Mouse (Mus musculus) embryonic facial prominence, embryonic 13.5 days (tissue): ENCODE results near the gene Fam135a. TPM values are rescaled to one million over a fixed set of nuclear protein-coding genes. Genes with fewer than 3 reads are reported as not detected.

Source experiments
- ATAC-seq: fragments of 200-750 bp; cut with Nextera tagmentation; 2 replicates; pipeline ENCODE4 v1.8.0; 2017; ENCODE audit warnings: low read depth; ENCODE audit not compliant: insufficient number of reproducible peaks, insufficient read depth, low FRiP score, low TSS enrichment
- H3K27ac ChIP-seq: fragments of 300-500 bp; sonication (generic); 2 replicates; pipeline ENCODE4 v1.5.1; 2015; ENCODE audit warnings: moderate library complexity, mild to moderate bottlenecking, inconsistent platforms
- H3K27me3 ChIP-seq: fragments of 300-500 bp; sonication (generic); 2 replicates; pipeline ENCODE4 v1.6.1; 2015; ENCODE audit warnings: mild to moderate bottlenecking, inconsistent platforms
- H3K36me3 ChIP-seq: fragments of 300-500 bp; sonication (generic); 2 replicates; pipeline ENCODE4 v1.6.1; 2015; ENCODE audit warnings: mild to moderate bottlenecking, inconsistent platforms
- H3K4me1 ChIP-seq: fragments of 300-500 bp; sonication (generic); 2 replicates; pipeline ENCODE4 v1.6.1; 2015; ENCODE audit warnings: inconsistent platforms
- H3K4me2 ChIP-seq: fragments of 300-500 bp; sonication (generic); 2 replicates; pipeline ENCODE4 v1.6.1; 2015; ENCODE audit warnings: moderate library complexity, mild to moderate bottlenecking, inconsistent platforms
- H3K4me3 ChIP-seq: fragments of 300-500 bp; sonication (generic); 2 replicates; pipeline ENCODE4 v1.5.1; 2015; ENCODE audit warnings: mild to moderate bottlenecking, inconsistent platforms
- H3K9ac ChIP-seq: fragments of 300-500 bp; sonication (generic); 2 replicates; pipeline ENCODE4 v1.6.1; 2015; ENCODE audit warnings: mild to moderate bottlenecking, inconsistent platforms
- H3K9me3 ChIP-seq: fragments of 300-500 bp; sonication (generic); 2 replicates; pipeline ENCODE4 v1.6.1; 2016; ENCODE audit warnings: inconsistent platforms
- WGBS: fragments of 180-500 bp; shearing (Covaris S2); methylation state at CpG from one replicate; pipeline ENCODE4 v1.1.7; 2015; ENCODE audit warnings: mixed read lengths; 5-methylcytosine and 5-hydroxymethylcytosine counted together
- polyA plus RNA-seq: library from polyadenylated mRNA; unstranded; fragments of >200 nt; fragmentation: Nextera tagmentation; extraction: Ambion mirVana; gene quantifications from 2 replicates; pipeline ENCODE4 v1.2.1, GENCODE M21; 2015

Gene Fam135a
- polyA plus RNA-seq, 1 experiment from 2014 or later: 40.7 TPM

DNA sequence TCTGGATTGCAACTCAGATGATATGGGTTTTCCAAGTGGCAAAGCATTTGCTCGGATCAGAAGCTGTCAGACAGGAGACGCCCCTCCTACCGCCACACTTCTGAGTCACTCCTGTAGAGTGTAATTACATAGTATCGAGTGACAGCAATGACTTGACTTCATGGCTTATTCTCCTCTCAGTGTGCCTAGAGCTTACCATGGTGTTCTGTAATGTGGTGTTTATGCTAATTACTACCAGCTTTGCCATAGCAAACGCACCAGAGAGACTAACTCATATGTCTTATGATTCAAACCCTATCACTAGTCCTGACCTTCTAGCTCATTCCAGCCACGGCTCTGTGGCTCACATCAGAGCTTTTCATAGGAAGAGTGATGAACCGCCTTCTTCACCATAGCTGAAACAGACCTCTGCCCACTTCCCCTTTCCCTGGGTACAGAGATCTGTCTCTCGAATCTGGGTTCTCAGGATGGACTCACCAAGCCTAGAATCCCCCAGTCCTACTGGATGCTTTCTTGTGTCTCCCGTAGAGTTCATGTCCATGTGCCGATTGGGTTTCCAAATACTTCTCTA lies 2.5 kb upstream of the Fam135a start:
- 52% methylated on average over 10 of the region's 10 CpGs for WGBS
- Histone ChIP-seq H3K4me3 (no peak overlapping the region), H3K27ac (no peak overlapping the region), H3K4me1 (peaks cover 10% of the 10 kb centered on the region; the same call in 1 of the 2 replicates), H3K9ac (no peak overlapping the region), H3K27me3 (no peaks in the 10 kb centered on the region), H3K9me3 (no peaks in the 10 kb centered on the region), H3K36me3 (no peaks in the 10 kb centered on the region), H3K4me2 (no peak overlapping the region)
- ATAC-seq: no peak

DNA sequence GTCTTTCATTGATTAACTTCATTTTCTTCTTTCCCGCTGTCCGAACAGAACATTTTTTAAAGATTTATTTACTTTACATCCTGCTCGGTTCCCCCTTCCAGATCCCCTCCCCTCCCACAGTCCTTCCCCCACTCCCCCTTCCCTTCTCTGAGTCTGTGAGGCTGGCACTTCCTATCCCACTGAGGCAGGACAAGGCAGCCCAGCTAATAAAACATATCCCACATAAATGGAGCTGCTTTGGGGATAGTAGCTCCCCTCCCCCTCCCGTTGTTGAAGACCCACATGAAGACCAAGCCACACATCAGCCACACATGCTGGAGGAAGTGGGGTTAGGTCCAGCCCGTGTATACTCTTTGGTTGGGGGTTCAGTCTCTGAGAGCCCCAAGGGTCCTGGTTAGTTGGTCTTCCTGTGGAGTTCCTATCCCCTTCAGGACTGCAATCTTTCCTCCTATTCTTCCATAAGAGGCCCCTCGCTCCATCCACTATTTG lies 773 bp upstream of the Fam135a start:
- Histone ChIP-seq H3K36me3 (no peaks in the 10 kb centered on the region), H3K4me1 (peaks cover 10% of the 10 kb centered on the region; the same call in 1 of the 2 replicates), H3K27me3 (no peaks in the 10 kb centered on the region), H3K9ac (peak overlapping the region; percentile 94), H3K27ac (peak overlapping the region; percentile 85; the same call in 1 of the 2 replicates), H3K4me3 (peak overlapping the region; percentile 89), H3K4me2 (peak overlapping the region; percentile 64), H3K9me3 (no peaks in the 10 kb centered on the region)
- WGBS: 62% methylated on average over 6 of the region's 6 CpGs
- ATAC-seq: no peak; the same call in 1 of the 2 replicates

DNA sequence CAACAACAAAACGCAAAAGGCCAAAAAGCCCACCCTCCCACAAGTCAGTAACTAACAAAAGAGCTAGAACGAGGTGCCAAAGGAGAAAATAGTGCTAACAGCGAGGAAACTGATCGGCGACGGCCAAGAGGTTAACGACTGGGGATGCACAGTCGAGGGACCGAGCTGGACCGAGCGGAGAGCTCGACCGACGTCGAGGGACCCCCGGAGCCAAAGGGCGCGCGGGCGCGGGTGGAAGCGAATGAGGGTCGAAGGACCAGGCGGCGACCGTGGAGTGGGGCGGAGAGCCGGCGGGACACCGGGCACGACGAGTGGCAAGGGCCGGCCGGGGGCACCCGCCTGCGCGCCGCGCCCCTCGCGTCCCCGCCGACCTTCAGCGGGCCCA lies 608 bp downstream of the Fam135a start:
- WGBS: under 1% methylated on average over 37 of the region's 44 CpGs
- Histone ChIP-seq H3K27me3 (no peaks in the 10 kb centered on the region), H3K36me3 (no peaks in the 10 kb centered on the region), H3K4me3 (peak overlapping the region; percentile 89), H3K9ac (peak overlapping the region; percentile 94), H3K4me2 (peak overlapping the region; percentile 64), H3K27ac (peak overlapping the region; percentile 85), H3K9me3 (no peaks in the 10 kb centered on the region), H3K4me1 (peaks cover 10% of the 10 kb centered on the region; the same call in 1 of the 2 replicates)
- ATAC-seq: peak; percentile 8; the same call in 1 of the 2 replicates

DNA sequence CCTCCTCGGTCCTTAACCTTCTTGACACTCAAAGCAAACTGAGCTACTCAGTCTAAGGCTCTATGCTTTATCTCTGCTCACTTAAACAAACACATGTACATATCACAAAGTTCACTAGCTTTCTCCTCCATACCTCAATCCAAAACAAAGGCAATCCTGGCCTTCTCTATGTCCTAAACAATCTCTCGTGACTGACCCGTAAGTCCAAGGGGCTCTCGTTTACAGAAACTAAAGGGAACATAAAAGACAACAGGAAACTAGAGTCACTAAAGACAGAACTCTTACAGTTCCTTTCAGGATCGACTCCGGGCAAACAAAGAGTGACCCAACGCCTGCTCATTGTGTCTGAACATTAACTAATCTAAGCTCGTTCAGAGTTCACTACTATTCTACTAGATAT lies 2.6 kb downstream of the Fam135a start:
- no peak overlapping the region for H3K4me2 ChIP-seq

DNA sequence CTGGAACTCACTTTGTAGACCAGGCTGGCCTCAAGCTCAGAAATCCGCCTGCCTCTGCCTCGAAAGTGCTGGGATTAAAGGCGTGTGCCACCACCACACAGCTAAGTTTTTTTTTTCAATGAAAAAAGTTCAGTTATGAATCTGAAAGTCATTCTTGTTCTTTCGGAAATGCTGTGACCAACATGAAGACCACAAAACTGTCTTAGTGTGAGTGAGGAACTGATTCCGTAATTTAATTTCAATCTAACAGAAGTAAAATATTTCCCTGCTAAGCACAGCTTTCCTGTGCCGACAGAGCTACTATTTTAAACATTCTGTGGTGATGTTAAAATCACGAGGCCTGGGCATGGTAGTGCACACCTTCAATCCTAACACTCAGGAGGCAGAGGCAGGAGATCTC lies 7.7 kb downstream of the Fam135a start:
- no peaks in the 10 kb centered on the region for H3K27me3 ChIP-seq
- no peaks in the 10 kb centered on the region for H3K36me3 ChIP-seq
- H3K4me2 ChIP-seq: no peak overlapping the region
- H3K4me3 ChIP-seq: no peak overlapping the region
- no peak for ATAC-seq
- no peaks in the 10 kb centered on the region for H3K4me1 ChIP-seq
- WGBS: 91% methylated on average over 7 of the region's 7 CpGs
- H3K9me3 ChIP-seq: no peaks in the 10 kb centered on the region
- H3K9ac ChIP-seq: no peak overlapping the region
- no peak overlapping the region for H3K27ac ChIP-seq

More for the DNA sequence above, 2.6 kb downstream of the Fam135a start:
- no peak overlapping the region for H3K27ac ChIP-seq
- H3K4me3 ChIP-seq: no peak overlapping the region
- H3K9ac ChIP-seq: no peak overlapping the region
- 74% methylated on average over 8 of the region's 8 CpGs for WGBS
- no peaks in the 10 kb centered on the region for H3K27me3 ChIP-seq
- H3K4me1 ChIP-seq: peaks cover 6% of the 10 kb centered on the region; the same call in 1 of the 2 replicates
- no peaks in the 10 kb centered on the region for H3K9me3 ChIP-seq
- no peaks in the 10 kb centered on the region for H3K36me3 ChIP-seq
- ATAC-seq: no peak

DNA sequence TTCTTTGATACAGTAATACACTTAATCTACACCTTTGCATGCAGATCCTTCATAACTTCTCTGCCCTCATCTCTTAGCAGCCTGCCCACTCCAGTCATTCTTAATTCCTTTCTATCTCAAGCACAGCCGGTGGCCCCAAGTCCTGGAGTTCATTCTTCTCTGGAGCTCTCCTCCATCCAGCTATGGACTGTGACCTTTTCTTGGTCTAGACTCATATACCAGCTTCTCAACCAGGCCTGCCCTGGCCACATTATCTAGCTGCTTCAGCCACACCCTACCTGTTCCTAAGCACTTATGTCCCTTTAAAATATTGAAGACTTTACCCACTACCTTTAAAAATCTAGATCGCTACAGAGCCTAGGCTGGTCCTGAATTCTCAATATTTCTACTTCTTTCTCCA lies 9.5 kb downstream of the Fam135a start:
- 88% methylated on average over 2 of the region's 2 CpGs for WGBS
- H3K27me3 ChIP-seq: no peaks in the 10 kb centered on the region
- no peak overlapping the region for H3K4me2 ChIP-seq
- no peak overlapping the region for H3K9ac ChIP-seq
- no peak overlapping the region for H3K4me3 ChIP-seq
- ATAC-seq: no peak
- H3K4me1 ChIP-seq: no peaks in the 10 kb centered on the region
- H3K36me3 ChIP-seq: no peaks in the 10 kb centered on the region
- H3K27ac ChIP-seq: no peak overlapping the region
- no peaks in the 10 kb centered on the region for H3K9me3 ChIP-seq

DNA sequence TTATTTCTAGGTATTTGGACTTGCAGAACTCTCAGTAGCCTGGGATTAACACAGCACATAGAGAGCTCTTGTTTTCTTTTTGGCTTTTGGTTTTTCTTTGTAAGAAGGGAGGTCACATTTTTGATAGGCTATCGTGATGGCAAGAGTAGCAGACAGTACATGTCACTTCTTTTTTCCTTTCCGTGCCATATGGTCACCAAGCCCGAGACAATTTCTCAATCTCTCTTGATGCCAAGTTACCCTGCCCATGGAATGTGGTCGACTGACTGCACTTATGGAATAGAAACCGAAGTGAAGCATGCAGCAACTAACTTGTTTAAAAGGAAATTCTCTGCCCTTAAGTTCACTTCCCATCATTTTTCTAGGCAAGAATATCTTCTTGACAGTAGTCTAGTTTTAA lies 10.0 kb downstream of the Fam135a start:
- Histone ChIP-seq H3K9me3 (no peaks in the 10 kb centered on the region), H3K27me3 (no peaks in the 10 kb centered on the region), H3K4me3 (no peak overlapping the region), H3K4me2 (no peak overlapping the region), H3K27ac (no peak overlapping the region), H3K4me1 (no peaks in the 10 kb centered on the region), H3K36me3 (no peaks in the 10 kb centered on the region), H3K9ac (no peak overlapping the region)
- WGBS: 78% methylated on average over 5 of the region's 5 CpGs
- no peak for ATAC-seq

DNA sequence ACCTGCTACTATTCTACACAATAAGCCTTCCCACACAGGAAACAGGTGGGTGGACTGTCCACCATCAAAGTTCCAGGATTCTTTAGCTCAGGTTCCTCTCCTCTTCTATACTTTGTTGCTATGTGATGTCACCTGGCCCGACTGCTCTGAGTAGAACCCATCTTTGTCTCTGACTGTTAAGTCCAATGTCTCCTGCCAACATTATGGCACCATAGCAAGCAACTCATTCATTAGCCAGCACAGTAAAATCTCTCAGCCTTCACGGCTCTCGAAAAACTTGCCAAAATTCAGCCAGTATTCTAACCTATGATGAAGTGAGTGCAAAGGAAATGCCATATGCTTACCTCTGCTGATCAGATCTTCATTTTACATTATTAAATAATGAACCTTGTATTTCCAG lies 14.0 kb downstream of the Fam135a start:
- Histone ChIP-seq H3K4me2 (no peak overlapping the region), H3K9me3 (no peaks in the 10 kb centered on the region), H3K36me3 (peaks cover 6% of the 10 kb centered on the region; the same call in 1 of the 2 replicates), H3K27me3 (no peaks in the 10 kb centered on the region), H3K27ac (no peak overlapping the region), H3K4me1 (no peaks in the 10 kb centered on the region), H3K4me3 (no peak overlapping the region), H3K9ac (no peak overlapping the region)
- ATAC-seq: no peak
- WGBS: 86% methylated on average over 3 of the region's 3 CpGs

DNA sequence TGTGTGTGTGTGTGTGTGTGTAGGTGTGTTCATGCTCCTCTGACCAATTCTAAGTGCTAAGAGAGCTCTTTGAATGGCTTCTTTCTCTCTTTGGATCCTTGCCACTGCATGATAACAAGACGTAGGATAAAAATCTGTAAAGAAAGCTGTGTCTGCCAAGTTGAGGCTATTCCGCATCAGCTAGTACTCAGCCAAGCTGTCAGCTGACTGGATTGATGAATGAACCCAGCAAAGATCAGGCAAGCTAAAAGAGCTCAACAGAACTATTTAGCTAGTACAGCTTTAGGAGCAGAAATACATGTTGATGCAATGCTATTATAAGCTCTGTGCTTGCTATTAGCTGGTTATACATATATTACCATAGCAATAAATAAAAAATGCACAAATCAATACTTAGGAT lies 25.7 kb downstream of the Fam135a start:
- WGBS: 78% methylated on average over 2 of the region's 2 CpGs
- H3K4me3 ChIP-seq: no peak overlapping the region
- peaks cover 15% of the 10 kb centered on the region for H3K36me3 ChIP-seq
- no peaks in the 10 kb centered on the region for H3K4me1 ChIP-seq
- H3K9me3 ChIP-seq: no peaks in the 10 kb centered on the region
- no peak overlapping the region for H3K4me2 ChIP-seq
- H3K27ac ChIP-seq: no peak overlapping the region
- no peak overlapping the region for H3K9ac ChIP-seq
- ATAC-seq: no peak
- no peaks in the 10 kb centered on the region for H3K27me3 ChIP-seq

DNA sequence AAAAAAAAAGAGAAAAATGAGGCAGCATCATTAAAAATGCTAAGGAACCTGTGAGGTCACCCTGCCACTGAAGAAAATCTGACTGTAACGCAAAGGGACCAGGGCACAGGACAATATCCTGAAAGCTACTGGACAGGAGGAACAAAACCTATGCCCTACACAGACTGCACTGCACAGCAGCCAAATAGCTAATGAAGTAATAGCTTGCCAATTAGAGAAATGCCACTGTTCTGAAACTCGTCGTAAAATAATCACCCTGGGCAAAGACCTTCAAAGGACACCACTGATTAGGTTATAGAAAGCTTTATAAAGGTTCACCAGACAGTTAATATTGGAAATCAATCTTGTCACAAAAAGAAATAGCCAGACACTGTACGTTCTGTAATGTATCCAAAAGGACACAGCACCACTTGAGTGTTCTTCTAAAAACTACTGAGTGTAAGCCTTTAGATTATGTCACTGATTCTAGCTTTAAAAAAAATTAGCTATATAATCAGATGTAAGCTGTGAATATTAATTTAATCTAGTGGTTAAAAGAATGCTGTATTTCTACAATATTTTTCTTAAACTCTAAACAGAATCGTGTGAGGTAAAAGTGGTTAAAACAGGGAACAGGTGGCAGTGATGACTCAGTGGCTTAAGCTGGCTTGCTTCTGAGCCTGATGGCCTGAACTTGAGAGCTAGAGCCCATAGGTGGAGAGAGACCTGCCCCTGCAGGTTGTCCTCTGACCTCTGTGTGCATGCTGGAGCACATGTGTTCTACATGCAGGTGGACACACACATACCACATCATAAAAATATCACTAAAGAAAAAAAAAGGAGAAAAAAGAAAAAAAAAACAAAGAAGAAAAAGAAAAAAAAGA lies 26.5 kb downstream of the Fam135a start:
- Histone ChIP-seq H3K9ac (no peak overlapping the region), H3K4me1 (no peaks in the 10 kb centered on the region), H3K27me3 (no peaks in the 10 kb centered on the region), H3K27ac (no peak overlapping the region), H3K36me3 (peaks cover 18% of the 10 kb centered on the region), H3K9me3 (no peaks in the 10 kb centered on the region), H3K4me2 (no peak overlapping the region), H3K4me3 (no peak overlapping the region)
- no peak for ATAC-seq
- 82% methylated on average over 5 of the region's 5 CpGs for WGBS

DNA sequence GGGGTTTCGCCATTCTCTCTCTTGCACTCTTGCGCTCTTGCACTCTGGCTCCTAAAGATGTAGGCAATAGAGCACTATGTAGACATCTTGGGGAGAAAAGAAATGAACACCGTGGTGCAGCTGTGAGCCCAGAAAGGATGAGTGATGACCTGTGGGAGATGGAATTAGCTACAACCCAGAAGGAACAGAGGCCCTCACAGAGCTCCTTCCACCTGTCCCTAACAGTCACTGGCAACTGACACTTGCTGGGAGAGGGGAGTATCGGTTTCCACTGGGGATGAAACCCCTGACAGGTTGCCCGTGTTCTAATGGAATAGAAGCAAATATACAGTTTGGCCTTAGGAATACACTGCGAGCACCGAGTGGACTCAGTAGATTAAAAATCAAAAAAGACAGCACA lies 31.3 kb downstream of the Fam135a start:
- Histone ChIP-seq H3K27ac (no peak overlapping the region), H3K4me1 (no peaks in the 10 kb centered on the region), H3K9me3 (no peaks in the 10 kb centered on the region), H3K9ac (no peak overlapping the region), H3K27me3 (no peaks in the 10 kb centered on the region), H3K36me3 (peaks cover 18% of the 10 kb centered on the region), H3K4me3 (no peak overlapping the region), H3K4me2 (no peak overlapping the region)
- WGBS: 92% methylated on average over 7 of the region's 7 CpGs
- ATAC-seq: no peak

DNA sequence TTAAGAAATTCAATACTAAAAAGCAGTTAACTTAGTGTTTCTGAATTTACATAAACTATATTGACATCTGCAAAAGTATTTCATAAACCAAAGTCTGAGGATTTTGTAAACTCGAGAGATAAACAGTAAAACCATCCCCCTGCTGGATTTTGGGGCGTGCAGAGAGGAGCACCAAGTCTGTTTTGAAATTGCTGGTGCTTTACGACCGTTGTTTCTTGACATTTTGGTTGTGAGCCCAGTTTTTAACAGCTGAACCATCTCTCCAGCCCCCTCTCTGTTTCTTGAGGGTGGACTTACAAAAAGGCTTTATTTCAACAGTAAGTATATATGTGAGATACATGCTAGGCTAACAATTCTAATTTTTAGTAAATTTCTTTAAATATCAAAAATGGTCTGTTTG lies 33.4 kb downstream of the Fam135a start:
- H3K27ac ChIP-seq: no peak overlapping the region
- no peaks in the 10 kb centered on the region for H3K27me3 ChIP-seq
- no peak for ATAC-seq
- H3K9ac ChIP-seq: no peak overlapping the region
- 91% methylated on average over 4 of the region's 4 CpGs for WGBS
- H3K4me3 ChIP-seq: no peak overlapping the region
- no peak overlapping the region for H3K4me2 ChIP-seq
- H3K36me3 ChIP-seq: peaks cover 8% of the 10 kb centered on the region; the same call in 1 of the 2 replicates
- no peaks in the 10 kb centered on the region for H3K4me1 ChIP-seq
- H3K9me3 ChIP-seq: no peaks in the 10 kb centered on the region
